In genomic region chr11:6273607-6274006, GRCm38 (mm10) we compare ENCODE assay signal across 8 mouse cellular contexts. TPM values are rescaled to one million over a fixed set of nuclear protein-coding genes. Genes with fewer than 3 reads are reported as not detected.
DNase-seq lines count a peak whose midpoint lies in the region; ATAC-seq and TF ChIP-seq lines count a peak whose summit lies in the region.

No protein-coding gene starts in this region.

- H3K79me2 ChIP-seq in C2C12 (ENCODE audit: control insufficient read depth, insufficient read depth): peaks cover 28% of the 10 kb centered on the region

- no peak for ATAC-seq in cerebellum, adult (ENCODE audit: insufficient number of reproducible peaks, low FRiP score, low TSS enrichment)
- 0 out of 2 replicates have a peak, but pooled peaks have one; percentile 23 for ATAC-seq in granulocyte monocyte progenitor cell, adult 5-6 weeks (replicated peaks; ENCODE audit: poor library complexity, severe bottlenecking)
- no peak for ATAC-seq in limb, embryonic 15.5 days (ENCODE audit: insufficient number of reproducible peaks, low FRiP score, low TSS enrichment, low read depth)

- no peak for TF ChIP-seq CTCF in C2C12 (IDR thresholded peaks at IDR 0.05; ENCODE audit: control insufficient read depth, insufficient read depth, insufficient read length)

- H3K4me1 ChIP-seq in limb, embryonic 15.5 days: peaks cover 14% of the 10 kb centered on the region

- peaks cover 20% of the 10 kb centered on the region for H3K36me3 ChIP-seq in C2C12 (ENCODE audit: control insufficient read depth, insufficient read depth)
- peaks cover 18% of the 10 kb centered on the region for H3K36me3 ChIP-seq in limb, embryonic 15.5 days

- peaks cover 11% of the 10 kb centered on the region for H3K79me3 ChIP-seq in C2C12 (ENCODE audit: low read depth)

- peak overlapping the region; percentile 73 for H3ac ChIP-seq in C2C12 (ENCODE audit: control insufficient read depth, insufficient read length, low read depth)

- H3K9me3 ChIP-seq in limb, embryonic 15.5 days: no peaks in the 10 kb centered on the region

- H3K27ac ChIP-seq in limb, embryonic 15.5 days: no peak overlapping the region

- H3K4me3 ChIP-seq in C2C12 (ENCODE audit: insufficient read depth, poor library complexity, severe bottlenecking): peak overlapping the region; percentile 97
- H3K4me3 ChIP-seq in limb, embryonic 15.5 days: peak overlapping the region; percentile 80

- peak; percentile 51 for DNase-seq in cerebellum, adult 9-11 months
- DNase-seq in embryo, embryonic 10 days (ENCODE audit: low spot score): no peak
- DNase-seq in left cerebral cortex, adult 11 months (ENCODE audit: low spot score): no peak
- DNase-seq in thymus, postnatal 4 days: no peak

- WGBS in limb, embryonic 15.5 days: 58% methylated on average over 11 of the region's 11 CpGs

- peak overlapping the region; percentile 81 for H3K4me2 ChIP-seq in limb, embryonic 15.5 days

- H3K27me3 ChIP-seq in C2C12 (ENCODE audit: control insufficient read depth, insufficient read depth, insufficient read length): no peaks in the 10 kb centered on the region
- H3K27me3 ChIP-seq in limb, embryonic 15.5 days: no peaks in the 10 kb centered on the region

- H3K9ac ChIP-seq in limb, embryonic 15.5 days: peak overlapping the region; percentile 90

TF ChIP-seq in C2C12, 6 proteins besides CTCF, POLR2A, EP300 and RAD21:
- TF ChIP-seq MYOG (IDR thresholded peaks at IDR 0.05; ENCODE audit: control insufficient read depth, extremely low read depth, insufficient read length) (no peak), CEBPB (IDR thresholded peaks at IDR 0.05; ENCODE audit: low read depth) (no peak), FOSL1 (IDR thresholded peaks at IDR 0.05; ENCODE audit: insufficient read depth, low read length, poor library complexity, severe bottlenecking) (no peak), MYOD1 (IDR thresholded peaks at IDR 0.05; ENCODE audit: control insufficient read depth, insufficient read length, low read depth) (no peak), MAX (IDR thresholded peaks at IDR 0.05) (no peak), USF1 (IDR thresholded peaks at IDR 0.05; ENCODE audit: low read depth) (no peak)

RNA-seq across cellular contexts. Expression of gene Tmed4, which starts 1.1 kb away (rescaled TPM):
- polyA plus RNA-seq in C2C12 (2012; fragmentation: generic; extraction: Trizol): 58.0 TPM
- 41.8 and 47.2 TPM in 2 replicates for total RNA-seq in granulocyte monocyte progenitor cell, adult 5-6 weeks (2014; fragmentation: Nextera tagmentation)
- 39.8 and 50.5 TPM in 2 replicates for total RNA-seq in granulocyte monocyte progenitor cell, adult 5-6 weeks (2017)
- 104 and 106 TPM in 2 replicates for polyA plus RNA-seq in limb, embryonic 15.5 days (2015; fragmentation: Nextera tagmentation; extraction: Ambion mirVana)

RNA-seq across cellular contexts. Expression of gene Ddx56, which starts 6.0 kb away (rescaled TPM):
- polyA plus RNA-seq in C2C12 (2012; fragmentation: generic; extraction: Trizol): 77.3 TPM
- 41.7 and 50.7 TPM in 2 replicates for total RNA-seq in granulocyte monocyte progenitor cell, adult 5-6 weeks (2014; fragmentation: Nextera tagmentation)
- total RNA-seq in granulocyte monocyte progenitor cell, adult 5-6 weeks (2017): 49.0 and 51.7 TPM in 2 replicates
- polyA plus RNA-seq in limb, embryonic 15.5 days (2015; fragmentation: Nextera tagmentation; extraction: Ambion mirVana): 81.0 and 91.8 TPM in 2 replicates

RNA-seq across cellular contexts. Expression of gene Ogdh, which starts 17.8 kb away (rescaled TPM):
- 102 TPM for polyA plus RNA-seq in C2C12 (2012; fragmentation: generic; extraction: Trizol)
- 144 and 151 TPM in 2 replicates for total RNA-seq in granulocyte monocyte progenitor cell, adult 5-6 weeks (2014; fragmentation: Nextera tagmentation)
- 91.3 and 116 TPM in 2 replicates for total RNA-seq in granulocyte monocyte progenitor cell, adult 5-6 weeks (2017)
- polyA plus RNA-seq in limb, embryonic 15.5 days (2015; fragmentation: Nextera tagmentation; extraction: Ambion mirVana): 91.4 and 101 TPM in 2 replicates

RNA-seq across cellular contexts. Expression of gene Npc1l1, which starts 43.7 kb away (rescaled TPM):
- polyA plus RNA-seq in C2C12 (2012; fragmentation: generic; extraction: Trizol): 0.01 TPM
- not detected in 2 replicates for total RNA-seq in granulocyte monocyte progenitor cell, adult 5-6 weeks (2014; fragmentation: Nextera tagmentation)
- not detected in 2 replicates for total RNA-seq in granulocyte monocyte progenitor cell, adult 5-6 weeks (2017)
- 0.07 and 0.13 TPM in 2 replicates for polyA plus RNA-seq in limb, embryonic 15.5 days (2015; fragmentation: Nextera tagmentation; extraction: Ambion mirVana)
